Mouse (Mus musculus) midbrain, embryonic 11.5 days (tissue): ENCODE results near the gene Tnfrsf13b. TPM values are rescaled to one million over a fixed set of nuclear protein-coding genes. Genes with fewer than 3 reads are reported as not detected.
"Not testable (repeated sequence)": the region's sequence is repeated elsewhere in the genome, so short reads cannot be mapped to it uniquely, and the experiment has no call there.

ENCODE experiments used
- ATAC-seq: fragments of 200-750 bp; cut with Nextera tagmentation; 2 replicates; pipeline ENCODE4 v1.8.0; 2017; ENCODE audit warnings: moderate TSS enrichment, moderate library complexity; ENCODE audit not compliant: low FRiP score
- DNase-seq: peaks from one replicate; pipeline ENCODE4 v3.0.0; 2015; ENCODE audit warnings: low spot score; ENCODE audit errors: missing footprints
- H3K27ac ChIP-seq: fragments of 300-500 bp; sonication (generic); 2 replicates; pipeline ENCODE4 v1.5.1; 2014; ENCODE audit warnings: low read depth, low read length
- H3K27me3 ChIP-seq: fragments of 300-500 bp; sonication (generic); 2 replicates; pipeline ENCODE4 v1.6.1; 2014; ENCODE audit warnings: mild to moderate bottlenecking, low read length, moderate library complexity, mixed read lengths; ENCODE audit not compliant: control insufficient read depth, insufficient read depth
- H3K36me3 ChIP-seq: fragments of 300-500 bp; sonication (generic); 2 replicates; pipeline ENCODE4 v1.6.1; 2014; ENCODE audit warnings: mild to moderate bottlenecking, low read length, moderate library complexity, mixed read lengths; ENCODE audit not compliant: control insufficient read depth, insufficient read depth
- H3K4me1 ChIP-seq: fragments of 300-500 bp; sonication (generic); 2 replicates; pipeline ENCODE4 v1.6.1; 2014; ENCODE audit warnings: low read length; ENCODE audit not compliant: control insufficient read depth, insufficient read depth
- H3K4me2 ChIP-seq: fragments of 300-500 bp; sonication (generic); 2 replicates; pipeline ENCODE4 v1.6.1; 2014; ENCODE audit warnings: mild to moderate bottlenecking, moderate library complexity
- H3K4me3 ChIP-seq: fragments of 300-500 bp; sonication (generic); 2 replicates; pipeline ENCODE4 v1.5.1; 2014; ENCODE audit warnings: low read depth, low read length
- H3K9ac ChIP-seq: fragments of 300-500 bp; sonication (generic); 2 replicates; pipeline ENCODE4 v1.6.1; 2014; ENCODE audit warnings: low read length
- H3K9me3 ChIP-seq: fragments of 300-500 bp; sonication (generic); 2 replicates; pipeline ENCODE4 v1.6.1; 2016; ENCODE audit warnings: low read length; ENCODE audit not compliant: control insufficient read depth
- WGBS: fragments of 180-500 bp; shearing (Covaris S2); extraction: QIAGEN DNeasy Blood & Tissue Kit; methylation state at CpG from one replicate; pipeline ENCODE4 v1.1.7; 2014; 5-methylcytosine and 5-hydroxymethylcytosine counted together
- polyA plus RNA-seq: library from polyadenylated mRNA; unstranded; fragments of >200 nt; fragmentation: Nextera tagmentation; extraction: Ambion mirVana; gene quantifications from 2 replicates; pipeline ENCODE4 v1.2.1, GENCODE M21; 2014

Gene Tnfrsf13b
- polyA plus RNA-seq, 1 experiment from 2014 or later, result 1.1 TPM

DNA sequence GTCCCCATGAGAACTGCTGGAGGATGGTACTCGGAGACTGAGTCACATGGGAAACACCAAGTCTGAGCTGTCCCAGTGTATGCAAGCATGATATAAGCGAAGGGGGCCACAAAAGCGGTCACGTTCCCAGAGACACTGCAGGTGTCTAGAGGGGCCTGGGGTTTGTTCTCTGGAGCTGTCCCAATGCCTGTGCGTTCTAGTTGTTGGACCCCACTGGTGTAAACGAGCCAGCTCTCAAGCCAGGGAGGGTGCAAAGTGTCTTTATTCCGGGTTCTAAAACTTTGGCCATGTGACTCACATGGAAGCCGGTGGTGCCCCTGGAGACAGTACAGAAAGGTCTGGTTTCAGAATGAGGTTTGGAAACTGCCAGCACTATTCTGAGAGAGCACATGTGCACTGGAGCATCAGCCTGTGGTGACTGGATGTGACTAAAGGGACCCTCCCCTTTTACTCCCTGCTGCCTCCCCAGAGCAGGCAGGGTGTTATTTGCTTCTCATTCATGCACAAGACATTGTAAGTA lies 3.7 kb upstream of the Tnfrsf13b start:
- Histone ChIP-seq H3K9ac (no peak overlapping the region), H3K4me3 (no peak overlapping the region)
- 89% methylated on average over 8 of the region's 8 CpGs for WGBS

DNA sequence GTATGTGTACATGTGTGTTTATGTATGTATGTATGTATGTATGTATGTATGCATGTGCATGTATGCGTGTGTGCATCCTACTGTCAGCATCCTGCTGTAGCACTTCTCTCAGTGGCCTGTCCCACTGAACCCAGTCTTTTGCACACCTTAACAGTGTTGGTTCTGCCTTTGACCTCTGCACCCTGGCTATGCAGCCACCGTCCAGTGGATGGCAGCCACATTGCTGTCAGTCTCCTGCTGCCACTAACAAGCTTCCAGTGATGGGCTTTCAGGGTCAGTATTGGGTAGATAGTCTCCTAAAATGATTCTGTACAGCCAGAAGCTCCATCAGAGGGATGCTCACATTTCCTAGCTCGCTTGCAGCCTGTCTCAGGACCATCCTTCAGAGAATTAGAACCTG lies 2.7 kb upstream of the Tnfrsf13b start:
- Histone ChIP-seq H3K27me3 (no peaks in the 10 kb centered on the region), H3K27ac (no peak overlapping the region), H3K36me3 (no peaks in the 10 kb centered on the region), H3K4me3 (no peak overlapping the region), H3K4me1 (no peaks in the 10 kb centered on the region), H3K9ac (no peak overlapping the region), H3K9me3 (no peaks in the 10 kb centered on the region), H3K4me2 (no peak overlapping the region)
- DNase-seq (no peak), ATAC-seq (no peak)
- 83% methylated on average over 3 of the region's 3 CpGs for WGBS

More for the DNA sequence above, 3.7 kb upstream of the Tnfrsf13b start:
- Histone ChIP-seq H3K27ac (no peak overlapping the region), H3K9me3 (no peaks in the 10 kb centered on the region), H3K36me3 (no peaks in the 10 kb centered on the region), H3K27me3 (no peaks in the 10 kb centered on the region), H3K4me2 (no peak overlapping the region), H3K4me1 (no peaks in the 10 kb centered on the region)
- ATAC-seq (no peak), DNase-seq (no peak)

DNA sequence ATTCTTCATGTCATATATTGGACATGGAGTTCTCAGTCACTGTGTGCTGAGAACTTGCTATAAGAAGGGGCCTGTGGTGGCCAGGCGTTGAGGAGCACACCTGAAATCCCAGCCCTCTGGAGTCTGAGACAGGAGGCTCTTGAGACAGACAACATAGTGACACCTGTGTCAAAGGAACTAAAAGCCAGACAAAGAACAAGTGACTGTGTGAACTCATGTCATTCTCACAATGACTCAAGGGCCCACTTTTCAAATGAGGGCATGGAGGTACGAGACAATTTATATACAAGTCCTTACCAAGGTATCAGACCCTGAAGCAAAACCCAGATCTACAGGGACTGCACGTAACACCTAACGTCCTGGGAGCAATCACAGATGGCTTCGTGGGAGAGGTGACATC lies 585 bp upstream of the Tnfrsf13b start:
- DNase-seq (no peak), ATAC-seq (no peak)
- Histone ChIP-seq H3K27ac (no peak overlapping the region), H3K9ac (no peak overlapping the region), H3K4me1 (no peaks in the 10 kb centered on the region), H3K4me3 (no peak overlapping the region), H3K36me3 (no peaks in the 10 kb centered on the region), H3K9me3 (no peaks in the 10 kb centered on the region), H3K4me2 (no peak overlapping the region), H3K27me3 (no peaks in the 10 kb centered on the region)
- 90% methylated on average over 5 of the region's 5 CpGs for WGBS

DNA sequence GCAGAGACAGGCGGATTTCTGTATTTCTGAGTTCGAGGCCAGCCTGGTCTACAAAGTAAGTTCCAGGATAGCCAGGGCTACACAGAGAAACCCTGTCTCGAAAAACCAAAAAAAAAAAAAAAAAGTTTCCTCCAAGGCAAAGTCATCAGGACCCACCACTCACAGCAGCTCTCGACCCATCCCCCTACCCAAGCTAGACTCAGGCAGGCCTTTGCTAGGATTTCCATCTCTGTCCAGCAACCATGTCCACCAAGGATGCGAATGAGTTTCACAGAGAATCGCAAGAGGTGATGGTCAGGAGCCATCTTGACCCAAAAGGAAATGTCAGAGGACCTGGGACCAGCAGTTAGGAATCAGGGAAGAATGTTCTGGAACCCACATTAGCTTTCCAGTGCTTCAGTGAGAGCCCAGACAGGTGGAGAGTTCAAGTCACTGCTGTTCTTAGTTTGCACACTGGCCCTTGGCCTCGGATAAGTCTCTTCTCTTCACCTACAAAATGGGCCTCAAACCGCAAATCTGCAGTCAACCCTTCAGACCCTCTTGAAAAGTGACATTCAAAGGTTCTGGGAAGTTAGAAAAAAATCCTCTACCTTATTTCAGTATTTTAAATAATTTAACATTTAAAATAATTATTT lies 983 bp downstream of the Tnfrsf13b start:
- no peaks in the 10 kb centered on the region for H3K9me3 ChIP-seq
- DNase-seq, result no peak
- no peak overlapping the region for H3K4me2 ChIP-seq
- H3K4me1 ChIP-seq, result no peaks in the 10 kb centered on the region
- no peak overlapping the region for H3K9ac ChIP-seq
- H3K27ac ChIP-seq, result no peak overlapping the region
- H3K27me3 ChIP-seq, result no peaks in the 10 kb centered on the region
- ATAC-seq, result no peak
- no peak overlapping the region for H3K4me3 ChIP-seq
- no peaks in the 10 kb centered on the region for H3K36me3 ChIP-seq
- 89% methylated on average over 8 of the region's 8 CpGs for WGBS

DNA sequence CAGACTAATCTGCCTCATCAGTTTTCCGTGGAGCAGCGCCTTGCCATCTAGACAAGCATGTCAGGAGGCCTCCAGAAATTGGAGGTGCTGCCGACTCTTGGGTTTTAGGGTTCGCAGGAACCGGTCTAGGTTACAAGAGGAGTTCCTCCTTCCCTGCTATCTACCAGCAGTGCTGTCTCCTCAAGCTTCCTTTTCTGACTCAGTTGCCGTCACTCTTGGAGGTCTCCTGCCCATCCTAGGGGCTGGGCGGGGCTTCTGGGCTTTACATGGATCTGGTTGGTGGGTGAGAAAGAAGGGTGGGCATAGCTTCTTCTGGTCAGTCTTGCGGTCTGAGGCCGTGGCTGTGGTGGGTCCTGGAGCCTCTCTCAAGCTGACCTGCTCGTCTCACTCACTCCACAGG lies 2.8 kb downstream of the Tnfrsf13b start:
- Histone ChIP-seq H3K4me1 (no peaks in the 10 kb centered on the region), H3K27me3 (no peaks in the 10 kb centered on the region), H3K9ac (no peak overlapping the region), H3K9me3 (no peaks in the 10 kb centered on the region), H3K4me3 (no peak overlapping the region), H3K4me2 (no peak overlapping the region), H3K27ac (no peak overlapping the region), H3K36me3 (no peaks in the 10 kb centered on the region)
- WGBS, result 54% methylated on average over 10 of the region's 10 CpGs
- no peak for DNase-seq
- ATAC-seq, result no peak

DNA sequence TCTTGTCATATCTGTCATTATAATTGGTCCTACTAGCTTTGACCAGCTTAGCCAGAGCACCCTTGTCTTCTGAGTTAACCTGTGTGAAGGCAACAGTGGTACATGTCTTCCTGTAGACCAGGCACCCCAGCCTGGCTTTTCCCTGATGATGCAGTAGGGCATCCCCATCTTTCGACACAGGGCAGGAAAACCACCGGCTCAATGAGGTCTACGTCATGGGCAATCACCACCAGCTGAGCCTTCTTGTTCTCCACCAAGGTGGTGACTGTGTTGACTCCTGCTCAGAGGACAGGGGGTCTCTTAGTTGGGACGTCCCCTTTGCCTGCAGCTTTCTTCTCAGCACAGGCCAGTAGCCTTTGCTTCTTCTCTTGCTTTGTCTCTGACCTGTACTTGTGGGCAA lies 4.1 kb downstream of the Tnfrsf13b start:
- not testable (repeated sequence) for ATAC-seq, H3K9me3 ChIP-seq, H3K4me3 ChIP-seq, H3K4me2 ChIP-seq, H3K27ac ChIP-seq, H3K9ac ChIP-seq, H3K4me1 ChIP-seq, DNase-seq, H3K36me3 ChIP-seq, H3K27me3 ChIP-seq
- WGBS, result 85% methylated on average over 4 of the region's 4 CpGs

DNA sequence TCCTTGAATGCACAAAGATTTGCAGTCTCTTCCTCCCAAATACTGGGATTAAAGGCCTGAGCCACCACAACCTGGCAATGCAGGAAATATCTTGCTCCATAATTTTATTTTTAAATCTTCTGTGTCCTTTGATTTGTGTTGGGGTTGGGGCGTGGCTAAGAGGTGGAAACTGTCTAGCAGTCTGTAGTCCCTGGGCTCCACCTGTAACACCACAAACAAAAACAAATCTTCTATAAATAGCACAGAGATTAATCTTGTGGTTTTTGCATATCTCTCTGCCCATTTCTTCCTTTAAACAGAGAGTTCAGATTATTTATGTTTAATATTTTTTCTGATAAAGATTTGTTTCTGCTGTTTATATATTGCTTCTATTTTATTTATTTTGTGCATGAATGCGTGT lies 6.4 kb downstream of the Tnfrsf13b start:
- H3K9ac ChIP-seq, result no peak overlapping the region
- no peaks in the 10 kb centered on the region for H3K27me3 ChIP-seq
- DNase-seq (no peak), ATAC-seq (no peak)
- H3K4me3 ChIP-seq, result no peak overlapping the region
- no peak overlapping the region for H3K27ac ChIP-seq
- no peaks in the 10 kb centered on the region for H3K4me1 ChIP-seq
- WGBS, result 76% methylated on average over 2 of the region's 2 CpGs
- H3K9me3 ChIP-seq, result no peaks in the 10 kb centered on the region
- H3K36me3 ChIP-seq, result no peaks in the 10 kb centered on the region
- H3K4me2 ChIP-seq, result no peak overlapping the region

DNA sequence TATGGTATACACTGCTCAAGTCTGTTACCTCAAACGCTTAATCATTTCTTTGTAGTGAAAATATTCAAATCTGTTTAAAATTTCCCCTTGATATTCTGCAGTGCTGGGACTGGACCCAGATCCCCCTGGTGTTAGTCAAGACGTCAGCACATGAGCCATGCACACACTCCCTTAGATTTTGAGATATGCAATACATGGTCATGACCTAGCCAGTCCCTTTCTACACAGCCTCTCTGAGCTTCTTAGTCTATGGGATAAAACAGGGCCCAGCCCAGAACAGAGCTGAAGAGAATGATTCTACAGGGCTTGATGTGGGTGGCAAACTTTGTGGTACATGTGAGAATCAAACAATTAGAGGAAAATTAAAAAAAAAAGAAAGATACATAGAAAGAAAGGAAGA lies 15.1 kb downstream of the Tnfrsf13b start:
- H3K4me3 ChIP-seq, result no peak overlapping the region
- H3K36me3 ChIP-seq, result no peaks in the 10 kb centered on the region
- 72% methylated on average over 2 of the region's 2 CpGs for WGBS
- H3K27me3 ChIP-seq, result no peaks in the 10 kb centered on the region
- H3K27ac ChIP-seq, result no peak overlapping the region
- no peak overlapping the region for H3K4me2 ChIP-seq
- no peaks in the 10 kb centered on the region for H3K4me1 ChIP-seq
- H3K9ac ChIP-seq, result no peak overlapping the region
- no peak for ATAC-seq
- no peak for DNase-seq
- H3K9me3 ChIP-seq, result no peaks in the 10 kb centered on the region

DNA sequence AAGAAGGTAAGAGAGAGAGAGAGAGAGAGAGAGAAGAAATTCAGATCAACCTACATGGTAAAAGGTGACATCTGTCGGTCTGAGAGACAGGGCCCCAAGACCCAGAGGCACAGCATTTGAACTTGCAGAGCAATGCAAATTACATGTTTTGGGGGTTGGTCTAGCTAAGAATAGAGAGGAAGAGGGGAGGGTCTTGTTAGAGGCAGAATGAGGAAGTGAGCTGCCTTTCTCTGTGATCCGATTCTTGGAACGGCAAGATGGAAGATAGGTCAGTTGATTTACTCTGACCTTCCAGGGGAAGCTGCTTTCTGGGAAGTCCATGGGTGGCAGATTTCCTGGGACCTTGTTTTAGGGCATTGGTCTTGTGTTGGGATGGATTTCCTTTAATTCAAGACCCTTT lies 15.7 kb downstream of the Tnfrsf13b start:
- no peaks in the 10 kb centered on the region for H3K9me3 ChIP-seq
- WGBS, result 83% methylated on average over 3 of the region's 3 CpGs
- H3K27ac ChIP-seq, result no peak overlapping the region
- no peak overlapping the region for H3K9ac ChIP-seq
- H3K4me2 ChIP-seq, result no peak overlapping the region
- DNase-seq, result no peak
- no peaks in the 10 kb centered on the region for H3K36me3 ChIP-seq
- no peak overlapping the region for H3K4me3 ChIP-seq
- H3K27me3 ChIP-seq, result no peaks in the 10 kb centered on the region; the same call in 1 of the 2 replicates
- no peaks in the 10 kb centered on the region for H3K4me1 ChIP-seq
- ATAC-seq, result no peak
